Mouse (Mus musculus): ENCODE results near the gene Gm10770. TPM values are rescaled to one million over a fixed set of nuclear protein-coding genes. Genes with fewer than 3 reads are reported as not detected.

Gene Gm10770
- polyA plus RNA-seq, 1 experiment from 2014 or later, result not detected

Other genes starting within 250 kb of the Gm10770 start
- gene Zfp120, start 43.0 kb downstream of the Gm10770 start, polyA plus RNA-seq (2015; fragmentation: Nextera tagmentation; extraction: Ambion mirVana), result 10.1 and 11.1 TPM in 2 replicates
- not detected in 2 replicates for gene Gm14139, start 2.1 kb upstream of the Gm10770 start, polyA plus RNA-seq (2015; fragmentation: Nextera tagmentation; extraction: Ambion mirVana)
- gene Zfp937, start 38.4 kb upstream of the Gm10770 start, polyA plus RNA-seq (2015; fragmentation: Nextera tagmentation; extraction: Ambion mirVana), result 10.2 and 10.5 TPM in 2 replicates
- 5.4 and 5.9 TPM in 2 replicates for gene Gm21994, start 75.9 kb upstream of the Gm10770 start, polyA plus RNA-seq (2015; fragmentation: Nextera tagmentation; extraction: Ambion mirVana)
- gene Gm14124, start 77.8 kb upstream of the Gm10770 start, polyA plus RNA-seq (2015; fragmentation: Nextera tagmentation; extraction: Ambion mirVana), result 0.06 TPM in 1 of 2 replicates, not detected in the other
- 2.6 and 3.1 TPM in 2 replicates for gene Gm10130, start 144.0 kb upstream of the Gm10770 start, polyA plus RNA-seq (2015; fragmentation: Nextera tagmentation; extraction: Ambion mirVana)
- gene 3300002I08Rik, start 183.1 kb upstream of the Gm10770 start, polyA plus RNA-seq (2015; fragmentation: Nextera tagmentation; extraction: Ambion mirVana), result 8.2 and 9.1 TPM in 2 replicates

All from lung, embryonic 15.5 days (tissue).